Mouse (Mus musculus) skeletal muscle tissue, postnatal 0 days (tissue): ENCODE data around the gene Txndc8. TPM values are rescaled to one million over a fixed set of nuclear protein-coding genes. Genes with fewer than 3 reads are reported as not detected.

Source experiments
- polyA plus RNA-seq: library from polyadenylated mRNA; unstranded; fragments of >200 nt; fragmentation: Nextera tagmentation; extraction: Ambion mirVana; gene quantifications from 2 replicates; pipeline ENCODE4 v1.2.1, GENCODE M21; 2015

Txndc8 gene
- not detected in 2 replicates for polyA plus RNA-seq

DNA sequence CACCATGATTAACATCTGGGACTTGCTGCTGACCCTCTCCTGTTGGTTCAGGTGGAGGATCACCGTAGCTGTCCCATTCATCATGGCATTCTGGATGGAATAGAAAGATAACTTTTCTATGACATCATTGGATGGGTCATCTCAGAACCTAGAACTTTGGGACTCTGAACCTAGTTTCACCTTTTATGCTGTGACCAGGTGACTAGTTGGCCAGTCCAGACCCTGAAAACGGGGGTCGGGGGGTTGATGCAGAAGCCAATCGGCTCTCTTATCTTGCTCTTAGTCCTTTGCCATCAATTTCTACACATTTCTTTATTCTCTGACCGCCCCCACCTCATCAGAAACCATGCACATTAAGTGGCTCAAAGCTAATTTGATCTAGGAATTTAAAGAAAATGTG lies at the start of gene Txndc8:
Gene Txndc8, minus strand, starts transcription at position 101 of the 400 bp plus-strand sequence.

DNA sequence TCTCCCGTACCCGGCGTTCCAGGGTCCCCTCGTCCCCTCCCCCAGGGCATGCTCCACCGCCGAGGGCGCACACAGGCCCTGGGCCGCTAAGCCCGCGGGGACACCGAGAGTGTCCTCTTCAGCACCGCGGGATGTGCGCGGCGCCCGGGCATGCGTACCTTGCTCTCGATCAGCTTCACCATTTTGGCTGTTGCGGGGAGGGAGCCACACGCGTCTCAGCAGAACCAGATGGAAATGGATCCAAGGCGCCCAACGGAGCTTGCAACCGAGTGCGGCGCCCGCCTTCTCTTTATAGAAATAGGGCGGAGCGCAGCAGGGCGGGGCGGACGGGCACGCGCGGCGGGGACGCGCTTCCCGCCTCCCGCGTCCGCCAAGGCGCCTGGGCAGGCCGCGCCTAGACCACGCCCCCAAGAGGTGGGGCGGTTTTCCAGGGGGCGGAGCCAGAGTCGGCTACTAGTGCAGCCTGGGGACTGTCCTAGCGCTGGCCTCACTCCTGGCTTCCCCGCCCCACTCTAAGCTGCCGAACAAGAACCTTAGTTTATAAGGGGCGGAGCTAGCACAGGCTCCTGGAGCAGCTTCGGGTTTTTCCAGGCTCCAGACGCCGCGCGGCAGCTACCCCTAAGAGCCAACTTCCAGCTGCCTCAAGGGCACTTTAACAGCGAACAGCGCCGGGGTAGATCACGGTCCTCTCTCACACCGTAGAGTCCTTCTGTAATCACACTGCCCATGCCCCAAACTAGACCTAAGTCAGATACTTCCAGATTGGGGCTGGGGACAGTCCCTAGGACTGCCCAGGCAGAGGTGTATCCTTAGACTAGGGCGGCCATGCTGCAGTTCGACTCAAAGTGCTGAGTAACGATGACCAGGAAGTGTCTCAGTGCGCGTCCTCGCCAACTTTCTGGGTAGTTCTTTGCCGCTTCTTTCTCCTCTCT lies 52.6 kb downstream of the Txndc8 start, which contains the start of gene Txn1:
Gene Txn1, minus strand, starts transcription at position 383 of the 932 bp plus-strand sequence.

Other genes with a start within 250 kb of the Txndc8 start
- not detected in 2 replicates for gene D630039A03Rik, start 92.8 kb downstream of the Txndc8 start, polyA plus RNA-seq
- 196 and 222 TPM in 2 replicates for gene Txn1, start 52.7 kb downstream of the Txndc8 start, polyA plus RNA-seq
- 2.6 and 2.9 TPM in 2 replicates for gene Svep1, start 197.7 kb upstream of the Txndc8 start, polyA plus RNA-seq